Mouse (Mus musculus) cortical plate, adult 2 months (tissue): ENCODE measurements around the gene Tmc3.

Experiments used
- CTCF ChIP-seq: fragments of 200-500 bp; IDR thresholded peaks from 2 replicates; pipeline ENCODE4 v1.5.1; 2011; ENCODE audit warnings: mild to moderate bottlenecking, control low read depth, low read length; ENCODE audit not compliant: insufficient read depth; ENCODE audit errors: extremely low read depth
- POLR2A ChIP-seq: fragments of 200-500 bp; IDR thresholded peaks from 2 replicates; pipeline ENCODE4 v1.6.1; 2011; ENCODE audit warnings: mild to moderate bottlenecking, low read length, control low read depth; ENCODE audit not compliant: insufficient read depth; ENCODE audit errors: extremely low read depth

GRCm38 (mm10) chr7:83572451-83572850, 12.3 kb upstream of the Tmc3 start:
- TF ChIP-seq CTCF (no peak), POLR2A (no peak)
